Mouse (Mus musculus): ENCODE measurements around the gene Gja5. TPM values are rescaled to one million over a fixed set of nuclear protein-coding genes. Genes with fewer than 3 reads are reported as not detected.

Gene Gja5
- total and polyA plus RNA-seq, 2 experiments = 0.51 to 0.55 TPM

DNA sequence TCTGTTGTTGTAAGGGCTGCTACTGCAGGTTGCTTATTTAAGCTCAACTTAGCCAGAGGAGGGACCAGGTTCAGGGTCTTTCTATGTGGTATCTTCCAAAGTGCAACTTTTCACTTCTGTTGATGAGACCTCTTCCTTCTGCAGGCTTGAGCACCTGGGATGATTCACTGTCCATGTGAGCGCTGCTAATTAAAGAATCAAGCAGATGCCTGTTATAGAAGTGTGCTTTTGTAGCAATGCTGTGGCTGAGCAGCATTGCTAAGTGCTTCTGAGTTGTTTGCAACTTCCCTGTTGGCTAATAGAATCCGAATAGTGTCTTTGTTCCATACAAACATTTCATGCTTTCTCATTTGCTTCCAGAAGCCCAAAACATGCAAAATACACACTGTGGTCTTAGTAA, 34.2 kb upstream of the Gja5 start:
- no peak for DNase-seq (ENCODE audit: extremely low read depth, low read depth, low spot score)
- peaks cover 24% of the 10 kb centered on the region; the same call in 1 of the 2 replicates for H3K36me3 ChIP-seq (ENCODE audit: control insufficient read depth, insufficient read depth, low read length)
- TF ChIP-seq POLR2A (IDR thresholded peaks at IDR 0.05; ENCODE audit: extremely low read depth, insufficient read depth, low read length) (no peak), CTCF (IDR thresholded peaks at IDR 0.05; ENCODE audit: low read depth, low read length) (no peak)
- H3K4me1 ChIP-seq (ENCODE audit: control insufficient read depth, insufficient read depth, low read length) = peaks cover 6% of the 10 kb centered on the region; the same call in 1 of the 2 replicates
- 97% methylated on average over 2 of the region's 2 CpGs for WGBS
- H3K4me3 ChIP-seq (ENCODE audit: insufficient read depth, low read depth, low read length) = no peak overlapping the region
- no peaks in the 10 kb centered on the region for H3K27me3 ChIP-seq (ENCODE audit: control insufficient read depth, insufficient read depth, low read length)
- no peak overlapping the region for H3K9ac ChIP-seq (ENCODE audit: low read depth, low read length)
- no peaks in the 10 kb centered on the region for H3K79me2 ChIP-seq (ENCODE audit: control insufficient read depth, insufficient read depth, low read length)
- H3K27ac ChIP-seq (replicated peaks; ENCODE audit: insufficient read depth, low read depth, low read length) = no peak overlapping the region

DNA sequence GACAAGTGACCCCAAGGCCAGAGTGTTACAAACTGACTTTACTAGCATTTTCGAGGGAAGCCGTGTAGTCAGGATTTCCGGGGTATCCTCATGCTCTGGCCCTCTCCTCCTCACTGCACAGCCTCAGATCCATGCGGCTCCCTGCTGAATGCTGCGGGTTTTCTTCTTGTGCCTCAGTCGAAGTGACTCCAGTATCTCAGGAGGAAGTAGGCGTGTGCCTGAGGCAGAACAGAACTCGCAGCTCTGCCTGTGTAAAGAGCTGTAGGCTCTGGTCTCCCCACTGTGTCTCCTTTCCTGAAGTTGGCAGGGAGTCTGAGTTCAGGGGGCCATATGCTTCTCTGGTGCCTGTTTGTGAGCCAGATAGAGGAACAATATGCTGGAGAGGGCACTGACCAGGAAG, 33.4 kb upstream of the Gja5 start:
- 87% methylated on average over 8 of the region's 8 CpGs for WGBS
- no peak for TF ChIP-seq POLR2A (IDR thresholded peaks at IDR 0.05; ENCODE audit: extremely low read depth, insufficient read depth, low read length)
- TF ChIP-seq CTCF (IDR thresholded peaks at IDR 0.05; ENCODE audit: low read depth, low read length) = no peak
- no peak overlapping the region for H3K4me3 ChIP-seq (ENCODE audit: insufficient read depth, low read depth, low read length)
- H3K79me2 ChIP-seq (ENCODE audit: control insufficient read depth, insufficient read depth, low read length) = no peaks in the 10 kb centered on the region
- no peak overlapping the region for H3K9ac ChIP-seq (ENCODE audit: low read depth, low read length)
- no peaks in the 10 kb centered on the region for H3K27me3 ChIP-seq (ENCODE audit: control insufficient read depth, insufficient read depth, low read length)
- H3K4me1 ChIP-seq (ENCODE audit: control insufficient read depth, insufficient read depth, low read length) = peaks cover 11% of the 10 kb centered on the region
- no peak for DNase-seq (ENCODE audit: extremely low read depth, low read depth, low spot score)
- H3K36me3 ChIP-seq (ENCODE audit: control insufficient read depth, insufficient read depth, low read length) = peaks cover 24% of the 10 kb centered on the region; the same call in 1 of the 2 replicates
- H3K27ac ChIP-seq (replicated peaks; ENCODE audit: insufficient read depth, low read depth, low read length) = no peak overlapping the region

DNA sequence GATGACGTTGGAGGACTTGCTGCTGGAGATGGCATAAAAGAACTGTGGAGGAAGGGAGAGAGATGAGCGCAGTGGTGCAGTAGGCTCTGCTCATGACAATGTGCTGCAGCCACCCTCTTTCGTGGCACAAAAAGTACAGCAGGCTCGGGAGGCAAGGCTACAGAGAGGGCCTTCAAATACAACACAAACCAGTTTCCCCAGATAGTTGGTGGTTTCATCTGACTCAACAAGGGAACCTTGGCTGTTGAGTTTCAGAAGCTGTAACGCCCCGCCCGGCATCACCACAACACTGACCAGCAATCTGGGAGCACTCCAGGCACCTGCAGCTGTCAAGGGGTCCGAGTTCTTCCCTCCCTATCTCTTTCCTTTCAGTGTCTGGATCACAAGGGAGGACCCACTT, 32.0 kb upstream of the Gja5 start:
- 94% methylated on average over 8 of the region's 8 CpGs for WGBS
- no peak overlapping the region for H3K4me3 ChIP-seq (ENCODE audit: insufficient read depth, low read depth, low read length)
- H3K27me3 ChIP-seq (ENCODE audit: control insufficient read depth, insufficient read depth, low read length) = no peaks in the 10 kb centered on the region
- no peak for DNase-seq (ENCODE audit: extremely low read depth, low read depth, low spot score)
- H3K36me3 ChIP-seq (ENCODE audit: control insufficient read depth, insufficient read depth, low read length) = peaks cover 24% of the 10 kb centered on the region; the same call in 1 of the 2 replicates
- no peak overlapping the region for H3K27ac ChIP-seq (replicated peaks; ENCODE audit: insufficient read depth, low read depth, low read length)
- H3K79me2 ChIP-seq (ENCODE audit: control insufficient read depth, insufficient read depth, low read length) = no peaks in the 10 kb centered on the region
- no peak for TF ChIP-seq POLR2A (IDR thresholded peaks at IDR 0.05; ENCODE audit: extremely low read depth, insufficient read depth, low read length)
- TF ChIP-seq CTCF (IDR thresholded peaks at IDR 0.05; ENCODE audit: low read depth, low read length) = no peak
- no peak overlapping the region for H3K9ac ChIP-seq (ENCODE audit: low read depth, low read length)
- peaks cover 11% of the 10 kb centered on the region for H3K4me1 ChIP-seq (ENCODE audit: control insufficient read depth, insufficient read depth, low read length)

DNA sequence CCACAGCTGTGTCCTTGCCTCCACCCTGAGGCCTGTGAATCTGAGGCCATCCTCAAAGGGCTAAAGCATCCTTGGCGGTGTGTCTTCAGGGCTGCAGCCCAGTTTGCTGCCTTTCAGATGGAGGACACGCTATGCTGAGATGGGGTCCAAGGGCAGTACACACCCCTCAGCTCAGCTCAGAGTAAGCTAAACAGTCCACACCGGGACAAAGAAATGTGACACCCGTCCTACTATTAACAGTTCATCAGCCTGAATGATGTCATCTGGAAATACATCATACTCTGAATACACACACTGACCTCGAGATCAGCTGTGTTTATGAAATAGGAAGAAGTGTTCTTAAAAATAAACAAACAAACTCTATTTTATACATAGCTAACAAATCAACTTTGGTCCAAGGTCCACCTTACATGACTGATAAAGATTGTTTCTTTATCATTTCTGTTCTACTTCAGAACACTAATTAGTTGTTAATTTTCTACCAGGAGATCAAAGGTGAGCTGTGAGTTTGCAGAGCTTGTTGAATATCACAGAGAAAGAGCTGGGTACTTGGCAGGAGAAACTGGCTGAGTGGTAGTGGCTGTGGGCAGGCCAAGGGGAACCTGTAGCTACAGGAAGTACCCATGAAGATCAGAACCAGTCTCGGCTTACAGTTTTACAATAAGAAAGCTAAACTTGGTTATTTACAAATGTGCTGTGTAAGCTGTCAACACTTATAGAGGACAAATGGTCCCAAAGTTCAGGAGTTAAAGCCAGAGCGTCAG, 29.5 kb upstream of the Gja5 start:
- Histone ChIP-seq H3K27ac (replicated peaks; ENCODE audit: insufficient read depth, low read depth, low read length) (peak overlapping the region; percentile 21; the same call in 1 of the 2 replicates), H3K36me3 (ENCODE audit: control insufficient read depth, insufficient read depth, low read length) (peaks cover 17% of the 10 kb centered on the region; the same call in 1 of the 2 replicates), H3K4me1 (ENCODE audit: control insufficient read depth, insufficient read depth, low read length) (peaks cover 11% of the 10 kb centered on the region), H3K79me2 (ENCODE audit: control insufficient read depth, insufficient read depth, low read length) (no peaks in the 10 kb centered on the region), H3K9ac (ENCODE audit: low read depth, low read length) (no peak overlapping the region), H3K27me3 (ENCODE audit: control insufficient read depth, insufficient read depth, low read length) (no peaks in the 10 kb centered on the region), H3K4me3 (ENCODE audit: insufficient read depth, low read depth, low read length) (no peak overlapping the region)
- peak; percentile 88 for DNase-seq (ENCODE audit: extremely low read depth, low read depth, low spot score)
- no peak for TF ChIP-seq POLR2A (IDR thresholded peaks at IDR 0.05; ENCODE audit: extremely low read depth, insufficient read depth, low read length)
- TF ChIP-seq CTCF (IDR thresholded peaks at IDR 0.05; ENCODE audit: low read depth, low read length) = no peak
- WGBS = 33% methylated on average over 7 of the region's 7 CpGs

DNA sequence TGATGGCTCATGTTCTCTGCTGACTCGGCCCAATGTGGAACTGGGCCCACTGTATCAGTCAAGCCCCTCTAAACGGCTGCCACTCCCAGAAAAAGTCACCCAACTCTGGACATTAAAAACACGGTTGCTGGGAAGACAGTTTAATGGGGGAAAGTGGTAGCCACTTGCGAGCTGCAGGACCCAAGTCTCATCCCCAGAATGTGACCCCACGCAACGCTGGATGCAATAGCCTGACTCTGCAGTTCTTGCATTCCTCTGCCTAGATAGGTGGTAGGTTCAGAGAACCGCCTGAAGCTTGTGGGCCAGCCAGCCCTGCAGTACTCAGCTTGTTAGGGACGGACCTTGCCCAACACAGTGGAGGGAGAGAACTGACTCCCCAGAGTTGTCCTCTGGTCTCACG, 25.0 kb upstream of the Gja5 start:
- H3K9ac ChIP-seq (ENCODE audit: low read depth, low read length) = no peak overlapping the region
- no peaks in the 10 kb centered on the region for H3K79me2 ChIP-seq (ENCODE audit: control insufficient read depth, insufficient read depth, low read length)
- no peak overlapping the region for H3K27ac ChIP-seq (replicated peaks; ENCODE audit: insufficient read depth, low read depth, low read length)
- no peak for DNase-seq (ENCODE audit: extremely low read depth, low read depth, low spot score)
- H3K36me3 ChIP-seq (ENCODE audit: control insufficient read depth, insufficient read depth, low read length) = peaks cover 6% of the 10 kb centered on the region; the same call in 1 of the 2 replicates
- TF ChIP-seq POLR2A (IDR thresholded peaks at IDR 0.05; ENCODE audit: extremely low read depth, insufficient read depth, low read length) = no peak
- TF ChIP-seq CTCF (IDR thresholded peaks at IDR 0.05; ENCODE audit: low read depth, low read length) = no peak
- no peaks in the 10 kb centered on the region for H3K27me3 ChIP-seq (ENCODE audit: control insufficient read depth, insufficient read depth, low read length)
- peaks cover 10% of the 10 kb centered on the region for H3K4me1 ChIP-seq (ENCODE audit: control insufficient read depth, insufficient read depth, low read length)
- WGBS = 92% methylated on average over 9 of the region's 9 CpGs
- no peak overlapping the region for H3K4me3 ChIP-seq (ENCODE audit: insufficient read depth, low read depth, low read length)

DNA sequence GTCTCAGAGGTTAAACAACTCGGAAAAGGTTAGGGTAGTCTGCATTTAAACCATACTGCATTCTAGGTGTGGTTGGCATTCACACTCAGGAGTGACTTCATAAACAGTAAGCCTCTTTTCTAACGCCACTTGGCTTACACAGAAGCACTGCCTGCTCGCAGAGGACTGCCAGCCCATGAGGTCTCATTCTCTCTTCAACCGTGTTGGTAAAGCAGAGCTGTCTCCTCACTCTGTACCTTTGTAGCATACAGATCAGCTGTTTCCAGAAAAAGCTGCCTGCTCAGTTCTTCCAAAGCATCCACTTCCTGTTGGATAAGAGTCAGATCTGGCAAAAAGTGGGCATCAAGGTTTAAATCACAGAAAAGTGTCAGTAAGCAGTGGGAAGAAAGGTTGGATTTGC, 24.1 kb upstream of the Gja5 start:
- H3K27ac ChIP-seq (replicated peaks; ENCODE audit: insufficient read depth, low read depth, low read length) = no peak overlapping the region
- no peaks in the 10 kb centered on the region for H3K79me2 ChIP-seq (ENCODE audit: control insufficient read depth, insufficient read depth, low read length)
- no peak overlapping the region for H3K4me3 ChIP-seq (ENCODE audit: insufficient read depth, low read depth, low read length)
- no peak for DNase-seq (ENCODE audit: extremely low read depth, low read depth, low spot score)
- H3K36me3 ChIP-seq (ENCODE audit: control insufficient read depth, insufficient read depth, low read length) = peaks cover 8% of the 10 kb centered on the region; the same call in 1 of the 2 replicates
- H3K27me3 ChIP-seq (ENCODE audit: control insufficient read depth, insufficient read depth, low read length) = no peaks in the 10 kb centered on the region
- no peak for TF ChIP-seq CTCF (IDR thresholded peaks at IDR 0.05; ENCODE audit: low read depth, low read length)
- WGBS = 82% methylated on average over 4 of the region's 4 CpGs
- peaks cover 3% of the 10 kb centered on the region for H3K4me1 ChIP-seq (ENCODE audit: control insufficient read depth, insufficient read depth, low read length)
- no peak overlapping the region for H3K9ac ChIP-seq (ENCODE audit: low read depth, low read length)

Measured in liver, adult 2 months (tissue).